Mouse (Mus musculus) megakaryocyte-erythroid progenitor cell, adult 5-6 weeks (primary cell): ENCODE results near the gene Plscr1. TPM values are rescaled to one million over a fixed set of nuclear protein-coding genes. Genes with fewer than 3 reads are reported as not detected.

Experiments
- ATAC-seq: replicated peaks from 2 replicates; pipeline ENCODE4 v1.8.0; 2016; ENCODE audit warnings: mild to moderate bottlenecking, inconsistent platforms; ENCODE audit not compliant: severe bottlenecking, poor library complexity, low FRiP score, low TSS enrichment
- total RNA-seq, 2 experiments: library from RNA; stranded (forward) in 1 of 2; stranded (reverse) in 1 of 2; fragments of 200-1000, 215-1000 nt in 1 of 2; fragments of >200 nt in 1 of 2; fragmentation: Nextera tagmentation in 1 of 2; gene quantifications; 2 replicates each; pipeline ENCODE4 v1.2.3; 2014 to 2017

Gene Plscr1
- total RNA-seq, 2 experiments from 2014 or later: 102 to 103 TPM

DNA sequence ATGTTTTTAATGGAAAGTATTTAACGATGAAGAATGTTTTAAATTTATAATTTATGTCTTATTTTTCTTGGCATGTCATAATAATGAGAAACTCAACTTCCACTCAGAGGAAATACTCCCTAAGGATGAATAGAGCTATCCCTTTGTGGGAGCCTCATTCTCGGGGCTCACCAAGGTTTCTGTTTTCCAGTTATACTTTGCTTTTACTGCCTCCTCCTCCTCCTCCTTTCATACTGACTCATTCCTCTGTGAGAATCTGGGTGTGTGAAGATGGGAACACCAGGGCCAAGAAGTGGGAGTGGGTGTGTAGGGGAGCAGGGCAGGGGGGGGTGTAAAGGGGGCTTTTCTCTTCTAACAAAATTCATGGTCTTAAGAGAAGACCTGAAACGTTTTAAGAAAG lies 43.4 kb downstream of the Plscr1 start:
- ATAC-seq: no peak

- ATAC-seq: no peak
Measured at GRCm38 (mm10) chr9:92293560-92294548, 44.3 kb downstream of the Plscr1 start.

GRCm38 (mm10) chr9:92298288-92298687 lies 48.7 kb downstream of the Plscr1 start:
- no peak for ATAC-seq

GRCm38 (mm10) chr9:92301213-92301612 lies 51.7 kb downstream of the Plscr1 start:
- ATAC-seq: peak; percentile 65

DNA sequence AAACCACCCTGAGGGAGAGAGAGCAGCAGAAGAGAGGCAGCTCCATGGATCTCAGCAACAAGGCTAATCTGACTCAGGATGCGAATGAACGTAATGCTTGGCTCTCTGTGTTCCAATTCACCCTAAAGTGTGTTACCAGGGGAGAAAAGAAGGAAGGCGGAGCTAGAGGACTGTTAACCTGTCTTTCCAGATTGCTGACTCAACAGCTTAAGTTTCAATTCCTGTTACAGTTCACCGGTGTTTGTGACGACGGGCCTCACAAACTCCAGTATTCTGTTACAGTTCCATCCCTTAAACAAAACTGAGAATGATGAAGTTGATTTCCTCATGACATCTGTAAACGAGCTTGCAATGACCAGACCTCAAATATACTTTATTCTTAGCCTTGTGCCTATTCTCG lies 55.5 kb downstream of the Plscr1 start:
- ATAC-seq: no peak

GRCm38 (mm10) chr9:92305620-92306220 lies 56.2 kb downstream of the Plscr1 start:
- ATAC-seq: no peak

DNA sequence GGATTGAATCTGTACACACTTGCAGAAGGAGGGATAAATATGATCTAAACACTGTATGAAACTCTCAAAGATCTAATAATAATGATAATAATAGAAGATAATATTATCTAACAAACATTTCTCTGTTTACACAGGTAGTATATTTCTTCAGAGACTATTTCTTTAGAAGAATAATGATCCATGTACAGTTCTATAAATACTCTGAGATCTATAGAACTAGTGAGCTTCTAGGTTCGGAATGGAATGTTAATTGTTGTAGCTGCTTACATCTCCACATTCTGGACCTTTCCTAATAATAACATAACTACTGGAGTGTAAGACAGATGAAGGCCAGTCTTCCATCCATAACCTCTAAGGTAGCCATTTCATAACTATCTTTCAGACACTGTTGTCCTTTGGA lies 59.5 kb downstream of the Plscr1 start, which contains the start of gene 1700057G04Rik:
Gene 1700057G04Rik, plus strand, starts transcription at position 301 of the 400 bp plus-strand sequence.
- ATAC-seq: no peak

DNA sequence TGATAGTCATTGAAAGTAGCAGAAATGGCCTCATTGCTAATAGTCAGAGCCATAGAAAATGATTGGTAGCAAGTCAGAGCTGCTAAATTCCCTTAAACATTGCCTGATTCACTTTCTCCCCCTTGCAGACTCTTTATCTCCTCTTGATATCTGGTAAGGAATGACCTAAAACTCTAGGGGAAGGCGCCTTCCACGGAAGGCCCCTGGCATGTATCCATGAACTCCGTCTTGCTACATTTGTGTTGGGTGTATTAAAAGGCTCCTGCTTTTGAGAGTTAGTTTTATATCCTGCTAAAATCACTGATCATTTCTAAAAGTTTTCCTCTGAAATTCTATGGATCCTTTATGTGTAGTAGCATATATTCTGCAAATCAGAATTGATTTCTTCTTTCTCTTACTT lies 67.2 kb downstream of the Plscr1 start:
- ATAC-seq: no peak

Other genes starting within 250 kb of the Plscr1 start
- gene Plscr5, start 56.8 kb upstream of the Plscr1 start, total RNA-seq (2014; fragmentation: Nextera tagmentation): not detected in 2 replicates
- gene Plscr5, start 56.8 kb upstream of the Plscr1 start, total RNA-seq (2017): not detected in 2 replicates
- gene Plscr2, start 25.9 kb downstream of the Plscr1 start, total RNA-seq (2014; fragmentation: Nextera tagmentation): 0.48 TPM in 1 of 2 replicates, not detected in the other
- gene Plscr2, start 25.9 kb downstream of the Plscr1 start, total RNA-seq (2017): 3.4 and 3.9 TPM in 2 replicates
- gene 1700057G04Rik, start 59.6 kb downstream of the Plscr1 start, total RNA-seq (2014; fragmentation: Nextera tagmentation): 2.7 TPM in 1 of 2 replicates, not detected in the other
- gene 1700057G04Rik, start 59.6 kb downstream of the Plscr1 start, total RNA-seq (2017): not detected in 2 replicates
- gene Plscr4, start 207.6 kb downstream of the Plscr1 start, total RNA-seq (2014; fragmentation: Nextera tagmentation): 2.7 and 6.7 TPM in 2 replicates
- 1.2 and 5.1 TPM in 2 replicates for gene Plscr4, start 207.6 kb downstream of the Plscr1 start, total RNA-seq (2017)